Mouse (Mus musculus) stomach, embryonic 14.5 days (tissue): ENCODE measurements around the gene Gpx7. TPM values are rescaled to one million over a fixed set of nuclear protein-coding genes. Genes with fewer than 3 reads are reported as not detected.

Experiments used
- ATAC-seq: fragments of 200-750 bp; cut with Nextera tagmentation; 2 replicates; pipeline ENCODE4 v1.8.0; 2017; ENCODE audit warnings: low read depth, moderate TSS enrichment; ENCODE audit not compliant: insufficient number of reproducible peaks, insufficient read depth, low FRiP score
- H3K27ac ChIP-seq: fragments of 300-500 bp; sonication (generic); 2 replicates; pipeline ENCODE4 v1.5.1; 2014; ENCODE audit warnings: mild to moderate bottlenecking, low read length, moderate library complexity, mixed read lengths
- H3K27me3 ChIP-seq: fragments of 300-500 bp; sonication (generic); 2 replicates; pipeline ENCODE4 v1.6.1; 2014; ENCODE audit warnings: low read length, control low read depth, mixed read lengths; ENCODE audit not compliant: control insufficient read depth, insufficient read depth
- H3K36me3 ChIP-seq: fragments of 300-500 bp; sonication (generic); 2 replicates; pipeline ENCODE4 v1.6.1; 2014; ENCODE audit warnings: mild to moderate bottlenecking, control low read depth, low read length, moderate library complexity, mixed read lengths; ENCODE audit not compliant: control insufficient read depth, insufficient read depth
- H3K4me1 ChIP-seq: fragments of 300-500 bp; sonication (generic); 2 replicates; pipeline ENCODE4 v1.6.1; 2014; ENCODE audit warnings: low read length, control low read depth, mixed read lengths; ENCODE audit not compliant: control insufficient read depth, insufficient read depth
- H3K4me2 ChIP-seq: fragments of 300-500 bp; sonication (generic); replicated peaks from 2 replicates; pipeline ENCODE4 v1.6.1; 2014; ENCODE audit warnings: low read depth, low read length, control low read depth
- H3K4me3 ChIP-seq: fragments of 300-500 bp; sonication (generic); 2 replicates; pipeline ENCODE4 v1.5.1; 2014; ENCODE audit warnings: low read depth, low read length, control low read depth
- H3K9ac ChIP-seq: fragments of 300-500 bp; sonication (generic); replicated peaks from 2 replicates; pipeline ENCODE4 v1.6.1; 2014; ENCODE audit warnings: low read depth, mild to moderate bottlenecking, control low read depth, low read length, moderate library complexity, mixed read lengths
- H3K9me3 ChIP-seq: fragments of 300-500 bp; sonication (generic); 2 replicates; pipeline ENCODE4 v1.6.1; 2016; ENCODE audit warnings: low read depth, low read length, control low read depth; ENCODE audit not compliant: control insufficient read depth
- WGBS: fragments of 180-500 bp; shearing (Covaris S2); extraction: QIAGEN DNeasy Blood & Tissue Kit; methylation state at CpG from one replicate; pipeline ENCODE4 v1.1.7; 2014; 5-methylcytosine and 5-hydroxymethylcytosine counted together
- polyA plus RNA-seq: library from polyadenylated mRNA; unstranded; fragments of >200 nt; fragmentation: Nextera tagmentation; extraction: Ambion mirVana; gene quantifications from 2 replicates; pipeline ENCODE4 v1.2.1, GENCODE M21; 2014

The Gpx7 gene
- polyA plus RNA-seq, 1 experiment from 2014 or later: 65.8 TPM

GRCm38 (mm10) chr4:108405766-108406137 lies 1.0 kb downstream of the Gpx7 start:
- Histone ChIP-seq H3K36me3 (no peaks in the 10 kb centered on the region), H3K9me3 (no peaks in the 10 kb centered on the region), H3K9ac (peak overlapping the region; percentile 74; the same call in 1 of the 2 replicates), H3K4me1 (peaks cover 16% of the 10 kb centered on the region; the same call in 1 of the 2 replicates), H3K27ac (peak overlapping the region; percentile 70; the same call in 1 of the 2 replicates), H3K27me3 (no peaks in the 10 kb centered on the region), H3K4me3 (peak overlapping the region; percentile 41; the same call in 1 of the 2 replicates), H3K4me2 (peak overlapping the region; percentile 72)
- 62% methylated on average over 3 of the region's 3 CpGs for WGBS
- no peak for ATAC-seq

GRCm38 (mm10) chr4:108403861-108404635 lies 2.7 kb downstream of the Gpx7 start:
- WGBS: 85% methylated on average over 8 of the region's 8 CpGs
- Histone ChIP-seq H3K4me3 (no peak overlapping the region), H3K27ac (no peak overlapping the region), H3K36me3 (no peaks in the 10 kb centered on the region), H3K9me3 (no peaks in the 10 kb centered on the region), H3K9ac (no peak overlapping the region), H3K4me2 (no peak overlapping the region), H3K27me3 (no peaks in the 10 kb centered on the region), H3K4me1 (peaks cover 16% of the 10 kb centered on the region; the same call in 1 of the 2 replicates)
- no peak for ATAC-seq

GRCm38 (mm10) chr4:108400395-108400794 lies 6.4 kb downstream of the Gpx7 start:
- 87% methylated on average over 10 of the region's 10 CpGs for WGBS

GRCm38 (mm10) chr4:108394236-108394635 lies 12.5 kb downstream of the Gpx7 start:
- no peak overlapping the region for H3K27ac ChIP-seq
- H3K4me3 ChIP-seq: no peak overlapping the region
- no peaks in the 10 kb centered on the region for H3K9me3 ChIP-seq
- no peak overlapping the region for H3K4me2 ChIP-seq
- H3K9ac ChIP-seq: no peak overlapping the region
- no peaks in the 10 kb centered on the region for H3K27me3 ChIP-seq
- peaks cover 5% of the 10 kb centered on the region; the same call in 1 of the 2 replicates for H3K4me1 ChIP-seq
- no peaks in the 10 kb centered on the region for H3K36me3 ChIP-seq
- no peak for ATAC-seq

More at GRCm38 (mm10) chr4:108400395-108400794, 6.4 kb downstream of the Gpx7 start:
- Histone ChIP-seq H3K27ac (no peak overlapping the region), H3K4me3 (no peak overlapping the region), H3K36me3 (no peaks in the 10 kb centered on the region), H3K9me3 (no peaks in the 10 kb centered on the region), H3K9ac (no peak overlapping the region), H3K4me2 (no peak overlapping the region), H3K4me1 (no peaks in the 10 kb centered on the region), H3K27me3 (no peaks in the 10 kb centered on the region)
- ATAC-seq: no peak

GRCm38 (mm10) chr4:108392558-108392957 lies 14.2 kb downstream of the Gpx7 start:
- Histone ChIP-seq H3K27ac (no peak overlapping the region), H3K9ac (no peak overlapping the region), H3K36me3 (no peaks in the 10 kb centered on the region), H3K27me3 (no peaks in the 10 kb centered on the region), H3K4me2 (no peak overlapping the region), H3K9me3 (no peaks in the 10 kb centered on the region), H3K4me3 (no peak overlapping the region), H3K4me1 (peaks cover 11% of the 10 kb centered on the region)
- ATAC-seq: no peak
- 59% methylated on average over 2 of the region's 2 CpGs for WGBS

- no peak for ATAC-seq
- Histone ChIP-seq H3K9me3 (no peaks in the 10 kb centered on the region), H3K4me3 (no peak overlapping the region), H3K9ac (no peak overlapping the region), H3K27me3 (no peaks in the 10 kb centered on the region), H3K27ac (no peak overlapping the region; the same call in 1 of the 2 replicates), H3K4me1 (peaks cover 11% of the 10 kb centered on the region), H3K36me3 (no peaks in the 10 kb centered on the region), H3K4me2 (no peak overlapping the region)
- WGBS: 52% methylated on average over 5 of the region's 5 CpGs
Observed at GRCm38 (mm10) chr4:108391124-108391523, 15.6 kb downstream of the Gpx7 start.

- Histone ChIP-seq H3K27ac (no peak overlapping the region; the same call in 1 of the 2 replicates), H3K4me3 (no peak overlapping the region), H3K9ac (no peak overlapping the region), H3K36me3 (no peaks in the 10 kb centered on the region), H3K9me3 (no peaks in the 10 kb centered on the region), H3K4me1 (peaks cover 11% of the 10 kb centered on the region), H3K27me3 (no peaks in the 10 kb centered on the region), H3K4me2 (no peak overlapping the region)
- no peak for ATAC-seq
- 72% methylated on average over 3 of the region's 3 CpGs for WGBS
Observed at GRCm38 (mm10) chr4:108388741-108389140, 18.0 kb downstream of the Gpx7 start.

- WGBS: under 1% methylated on average over 18 of the region's 18 CpGs
- Histone ChIP-seq H3K4me1 (peaks cover 11% of the 10 kb centered on the region), H3K9me3 (no peaks in the 10 kb centered on the region), H3K36me3 (no peaks in the 10 kb centered on the region), H3K27ac (peak overlapping the region; percentile 77), H3K4me3 (peak overlapping the region; percentile 26), H3K4me2 (peak overlapping the region; percentile 54), H3K9ac (peak overlapping the region; percentile 53), H3K27me3 (no peaks in the 10 kb centered on the region)
- ATAC-seq: peak; percentile 76
Observed at GRCm38 (mm10) chr4:108387681-108388253, 19.0 kb downstream of the Gpx7 start.
